Mouse (Mus musculus) T-cell, adult 2 months (primary cell): ENCODE results near the gene Tbcel.

Source experiments
- DNase-seq: peaks from one replicate; pipeline ENCODE4 v3.0.0; 2022; ENCODE audit warnings: low spot score

Gene Tbcel

GRCm38 (mm10) chr9:42441234-42441633 is 66.4 kb downstream of the Tbcel start:
- no peak for DNase-seq

GRCm38 (mm10) chr9:42439446-42439845 is 68.2 kb downstream of the Tbcel start:
- DNase-seq = no peak

- DNase-seq = peak; percentile 10
These were observed 75.5 kb downstream of the Tbcel start for GRCm38 (mm10) chr9:42432155-42432554.

- DNase-seq = no peak
These were observed 76.0 kb downstream of the Tbcel start for GRCm38 (mm10) chr9:42431606-42432005.

DNA sequence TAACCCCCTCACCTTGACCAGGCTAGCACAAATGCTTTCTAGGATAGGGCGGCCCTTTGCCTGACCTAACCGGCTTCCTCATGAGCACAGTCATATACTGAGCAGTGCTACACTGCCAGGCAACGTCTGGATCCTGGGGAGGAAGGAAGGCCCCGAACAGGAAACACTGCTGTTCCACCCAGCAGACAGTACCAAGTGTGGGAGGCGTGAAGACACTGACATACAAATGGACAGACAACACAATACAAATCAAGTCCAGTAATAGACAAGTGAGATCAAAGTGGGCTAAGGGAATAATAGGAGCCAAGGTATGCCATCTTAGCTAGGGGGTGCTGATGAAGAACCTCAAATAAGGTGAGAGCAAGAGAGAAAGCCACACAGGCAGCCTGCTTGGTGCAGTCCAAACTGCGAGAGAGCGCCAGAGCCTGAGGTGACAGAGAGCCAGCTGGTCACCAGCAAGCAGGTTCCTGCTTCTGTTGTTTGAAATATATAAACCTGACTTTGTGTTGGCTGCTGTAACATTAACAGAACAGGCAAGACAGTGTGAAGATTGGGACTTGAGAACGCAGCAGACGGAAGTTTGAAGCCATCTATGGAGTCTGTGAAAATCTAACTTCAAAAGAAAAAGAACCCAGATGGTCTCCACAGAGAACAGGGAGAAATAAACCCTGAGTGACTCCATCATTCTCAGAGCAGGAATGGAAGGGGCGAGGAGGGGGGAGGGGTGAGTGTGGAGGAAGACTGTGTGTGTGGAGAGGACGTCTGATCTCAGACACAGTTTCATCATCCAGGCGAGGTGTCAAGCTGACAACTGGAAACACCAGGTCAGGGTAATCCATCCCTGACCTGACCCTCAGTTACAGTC is 79.3 kb downstream of the Tbcel start:
- DNase-seq = peak; percentile 69

DNA sequence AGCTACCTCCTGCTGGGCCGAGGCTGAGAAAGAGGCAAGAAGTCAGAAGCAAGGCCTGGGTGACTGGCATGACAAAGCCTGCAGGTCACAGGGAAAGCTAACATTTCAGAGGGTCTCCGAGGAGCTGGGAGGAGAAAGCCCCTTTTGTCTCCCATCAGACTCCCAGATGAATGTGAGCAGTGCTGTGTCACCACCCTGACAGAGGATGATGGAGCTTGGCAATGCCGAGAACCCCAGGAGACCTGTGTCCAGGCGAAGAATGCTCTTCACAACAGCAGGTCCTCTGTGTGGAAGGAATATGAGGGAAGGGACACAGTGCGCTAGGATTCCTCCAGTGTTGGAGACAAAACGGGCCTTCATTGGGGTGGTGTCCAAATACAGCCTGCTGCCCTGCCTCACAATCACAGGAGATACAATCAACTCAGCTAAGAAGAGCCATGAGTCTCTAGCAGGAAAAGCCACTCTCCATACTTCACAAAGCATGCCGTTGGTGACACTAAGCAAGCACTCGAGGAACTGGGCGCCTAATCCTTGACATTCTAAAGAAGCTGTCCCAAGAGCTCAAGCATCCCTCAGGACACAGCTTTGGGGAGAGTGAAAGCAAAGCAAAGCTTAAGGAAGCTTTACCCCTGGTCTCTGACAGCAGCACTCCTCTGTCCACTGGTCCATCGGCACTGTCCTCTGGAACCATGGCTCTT is 80.8 kb downstream of the Tbcel start:
- no peak for DNase-seq

DNA sequence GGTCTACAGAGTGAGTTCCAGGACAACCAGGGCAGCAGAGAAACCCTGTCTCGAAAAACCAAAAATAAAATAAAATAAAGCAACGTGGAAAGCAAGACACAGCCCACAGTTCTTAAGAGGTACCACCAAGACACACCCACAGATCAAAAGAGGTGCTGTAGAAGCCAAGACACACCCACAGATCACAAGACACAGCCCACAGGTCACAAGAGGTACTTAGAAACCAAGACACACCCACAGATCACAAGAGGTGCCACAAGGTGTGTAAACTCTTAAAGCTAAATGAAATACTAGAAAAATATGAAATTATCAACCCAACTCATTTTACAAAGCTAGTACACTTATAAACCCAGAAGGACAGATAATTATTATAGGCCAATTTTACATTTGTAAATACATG is 84.0 kb downstream of the Tbcel start:
- DNase-seq = peak; percentile 78

- DNase-seq = no peak
These were observed 87.9 kb downstream of the Tbcel start for GRCm38 (mm10) chr9:42419687-42420086.

GRCm38 (mm10) chr9:42418786-42419185 is 88.8 kb downstream of the Tbcel start:
- DNase-seq = no peak

DNA sequence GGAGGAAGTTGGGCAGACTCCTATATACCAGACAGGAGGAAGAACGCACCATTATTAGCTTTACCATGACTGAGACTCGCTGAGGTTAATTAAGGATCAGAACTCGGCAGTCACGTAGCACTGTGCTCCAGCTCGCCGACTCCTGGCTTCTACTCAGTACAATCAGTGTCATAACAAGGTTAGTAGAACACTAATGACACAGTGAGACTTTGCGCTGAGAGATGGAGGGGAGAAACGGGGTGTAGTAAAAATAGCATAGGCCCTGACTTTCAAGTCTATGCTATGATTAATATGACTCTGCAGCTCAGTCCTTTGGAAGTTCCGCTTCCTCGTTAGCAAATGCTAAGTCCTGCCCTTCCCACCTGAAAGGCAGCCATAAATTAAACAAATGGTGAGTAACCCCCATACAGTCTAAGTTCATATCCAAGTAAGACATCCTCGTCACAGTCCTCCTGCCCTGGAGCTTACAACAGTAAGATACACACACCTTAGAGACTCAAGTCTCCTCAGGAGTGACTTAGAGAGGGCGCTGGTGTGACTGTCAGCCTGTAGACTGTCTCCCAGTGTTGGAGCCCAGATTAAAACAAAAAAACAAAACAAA is 90.2 kb downstream of the Tbcel start:
- no peak for DNase-seq

DNA sequence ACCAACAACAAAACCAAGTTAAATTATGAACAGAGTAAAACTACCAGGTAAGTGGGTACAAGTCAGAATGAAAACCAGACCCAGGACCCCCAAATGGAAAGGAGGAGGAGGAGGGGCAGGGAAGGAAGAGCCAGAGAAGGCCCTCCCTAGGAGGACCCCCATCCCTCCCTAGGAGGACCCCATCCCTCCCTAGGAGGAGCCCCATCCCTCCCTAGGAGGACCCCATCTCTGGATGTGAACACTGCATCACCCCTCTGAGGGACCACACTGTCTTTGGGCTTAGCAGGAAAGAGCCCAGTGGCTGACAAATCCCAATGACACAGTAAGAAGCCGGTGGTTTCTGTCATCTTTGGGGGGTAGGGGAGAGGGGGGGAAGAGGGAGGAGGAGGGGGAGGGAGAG is 92.4 kb downstream of the Tbcel start:
- DNase-seq = no peak

DNA sequence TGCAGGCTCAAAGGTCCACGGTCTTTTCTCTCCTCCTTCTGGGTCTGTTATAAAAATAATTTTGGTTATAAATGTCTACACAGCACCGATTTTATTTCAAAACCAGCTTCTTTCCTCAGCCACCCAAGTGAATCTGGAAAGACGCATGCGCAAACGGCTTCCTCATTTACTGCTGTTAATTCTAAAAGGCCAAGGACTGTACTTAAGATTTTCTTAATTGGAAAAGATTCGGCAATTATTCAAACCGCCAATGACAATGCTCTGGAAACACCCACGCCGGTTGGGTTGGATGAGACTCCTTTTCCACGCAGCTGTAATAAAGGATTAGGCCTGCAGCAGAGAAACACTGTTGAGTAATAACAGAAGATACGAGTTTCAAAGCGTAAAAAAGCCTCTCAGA is 94.3 kb downstream of the Tbcel start:
- no peak for DNase-seq

GRCm38 (mm10) chr9:42411296-42411695 is 96.3 kb downstream of the Tbcel start:
- DNase-seq = no peak

- DNase-seq = no peak
These were observed 101.9 kb downstream of the Tbcel start for GRCm38 (mm10) chr9:42405736-42406135.

- DNase-seq = no peak
These were observed 106.1 kb downstream of the Tbcel start for GRCm38 (mm10) chr9:42401486-42401885.

GRCm38 (mm10) chr9:42399829-42400228 is 107.8 kb downstream of the Tbcel start, which contains the start of gene Tecta:
TSS of gene Tecta (minus strand) at chr9:42399929.
- DNase-seq = no peak

DNA sequence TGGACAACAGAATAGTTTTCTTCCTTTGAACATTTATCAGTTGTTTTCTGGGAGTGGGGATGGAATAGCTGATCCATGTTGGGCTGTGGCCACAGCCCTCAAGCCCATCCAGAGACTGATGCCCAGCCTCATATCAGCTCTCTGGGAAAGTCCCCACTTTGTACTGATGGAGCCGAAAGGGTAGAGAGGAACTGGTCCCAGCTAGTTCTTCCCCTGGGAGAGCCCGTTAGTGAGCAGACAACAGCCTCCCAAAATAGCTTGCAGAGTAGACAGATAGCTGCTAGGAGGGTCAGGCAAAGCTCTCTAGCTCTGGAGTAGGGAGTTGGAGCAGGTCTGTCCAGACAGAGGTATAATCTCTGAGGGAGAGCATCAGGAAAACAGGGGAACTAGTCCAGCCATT is 111.5 kb downstream of the Tbcel start:
- DNase-seq = no peak

- DNase-seq = no peak
These were observed 112.7 kb downstream of the Tbcel start for GRCm38 (mm10) chr9:42394903-42395302.

- no peak for DNase-seq
These were observed 113.3 kb downstream of the Tbcel start for GRCm38 (mm10) chr9:42394321-42394720.

DNA sequence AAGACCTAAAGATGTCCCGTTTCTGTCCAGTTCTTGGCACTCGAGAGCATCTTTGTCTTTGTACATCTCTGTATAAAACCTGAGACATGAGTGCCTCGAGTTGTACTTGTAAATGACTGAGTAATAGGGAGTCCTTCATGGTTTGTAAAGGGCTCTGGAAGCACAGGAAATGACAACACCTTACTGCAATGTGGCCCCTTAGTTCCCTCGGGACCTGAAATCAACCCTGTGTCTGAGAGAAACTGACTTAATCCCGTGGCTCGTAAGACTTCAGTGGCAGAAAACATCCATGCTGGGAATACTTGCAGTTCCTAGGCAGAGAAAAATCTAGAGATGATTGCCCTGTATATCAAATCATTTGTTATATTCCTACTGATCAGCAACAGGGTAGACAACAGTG is 114.7 kb downstream of the Tbcel start:
- no peak for DNase-seq

DNA sequence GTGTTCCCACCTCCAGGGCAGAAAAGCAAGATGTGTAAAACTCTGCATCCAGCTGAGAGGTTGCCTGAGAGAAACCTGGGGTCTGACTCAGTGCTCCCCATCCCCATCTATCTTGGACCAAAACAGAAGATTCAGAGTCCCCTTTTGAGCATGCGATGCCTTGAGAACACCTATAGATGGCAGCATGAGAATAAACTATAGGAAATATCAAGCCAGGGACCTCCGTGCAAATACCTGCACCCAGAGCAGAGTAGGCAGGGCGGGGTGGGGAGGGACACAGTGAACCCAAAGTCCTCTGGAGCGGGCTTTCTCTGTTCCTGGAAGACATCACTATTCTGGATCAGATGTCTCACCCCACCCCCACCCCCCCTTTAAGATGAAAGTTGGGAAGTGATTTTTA is 119.1 kb downstream of the Tbcel start:
- peak; percentile 12 for DNase-seq

GRCm38 (mm10) chr9:42387038-42387437 is 120.6 kb downstream of the Tbcel start:
- no peak for DNase-seq

DNA sequence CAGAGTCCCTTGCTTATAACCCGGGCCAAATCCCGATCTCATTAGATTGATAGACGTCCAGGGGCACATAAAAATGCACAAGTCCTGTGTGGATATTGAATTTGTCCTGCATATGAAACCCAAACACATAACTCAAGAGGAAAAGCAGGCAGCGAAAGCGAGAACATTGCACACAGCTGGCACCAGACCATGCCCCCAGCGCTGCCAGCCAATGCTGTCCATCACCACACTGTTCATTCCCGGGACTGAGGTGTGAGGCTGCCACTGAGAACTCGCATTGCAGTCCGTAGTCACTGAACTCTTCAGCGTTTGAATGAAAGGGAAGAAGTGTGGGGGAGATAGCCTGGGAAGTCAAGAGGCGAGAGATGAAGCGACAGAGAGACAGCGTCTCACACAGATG is 122.0 kb downstream of the Tbcel start:
- DNase-seq = no peak
